Mouse (Mus musculus) forebrain, embryonic 13.5 days (tissue): ENCODE measurements around the gene Gdf15. TPM values are rescaled to one million over a fixed set of nuclear protein-coding genes. Genes with fewer than 3 reads are reported as not detected.
"Not testable (repeated sequence)": the region's sequence is repeated elsewhere in the genome, so short reads cannot be mapped to it uniquely, and the experiment has no call there.

Experiments
- ATAC-seq: fragments of 200-750 bp; cut with Nextera tagmentation; 2 replicates; pipeline ENCODE4 v1.8.0; 2017
- H3K27ac ChIP-seq: fragments of 300-500 bp; sonication (generic); 2 replicates; pipeline ENCODE4 v1.5.1; 2015; ENCODE audit warnings: inconsistent platforms, mild to moderate bottlenecking, moderate library complexity
- H3K27me3 ChIP-seq: fragments of 300-500 bp; sonication (generic); 2 replicates; pipeline ENCODE4 v1.6.1; 2015; ENCODE audit warnings: mild to moderate bottlenecking, inconsistent platforms
- H3K36me3 ChIP-seq: fragments of 300-500 bp; sonication (generic); 2 replicates; pipeline ENCODE4 v1.6.1; 2015; ENCODE audit warnings: mild to moderate bottlenecking, inconsistent platforms; ENCODE audit not compliant: poor library complexity, severe bottlenecking
- H3K4me1 ChIP-seq: fragments of 300-500 bp; sonication (generic); 2 replicates; pipeline ENCODE4 v1.6.1; 2015; ENCODE audit warnings: inconsistent platforms
- H3K4me2 ChIP-seq: fragments of 300-500 bp; sonication (generic); 2 replicates; pipeline ENCODE4 v1.6.1; 2015; ENCODE audit warnings: inconsistent platforms, mild to moderate bottlenecking, moderate library complexity
- H3K4me3 ChIP-seq: fragments of 300-500 bp; sonication (generic); 2 replicates; pipeline ENCODE4 v1.5.1; 2015; ENCODE audit warnings: mild to moderate bottlenecking, inconsistent platforms
- H3K9ac ChIP-seq: fragments of 300-500 bp; sonication (generic); 2 replicates; pipeline ENCODE4 v1.6.1; 2015; ENCODE audit warnings: mild to moderate bottlenecking, inconsistent platforms
- H3K9me3 ChIP-seq: fragments of 300-500 bp; sonication (generic); replicated peaks from 2 replicates; pipeline ENCODE4 v1.6.1; 2016; ENCODE audit warnings: inconsistent platforms
- WGBS: fragments of 180-500 bp; shearing (Covaris S2); methylation state at CpG from one replicate; pipeline ENCODE4 v1.1.7; 2015; 5-methylcytosine and 5-hydroxymethylcytosine counted together
- polyA plus RNA-seq: library from polyadenylated mRNA; unstranded; fragments of >200 nt; fragmentation: Nextera tagmentation; extraction: Ambion mirVana; gene quantifications from 2 replicates; pipeline ENCODE4 v1.2.1, GENCODE M21; 2015

Gene Gdf15
- polyA plus RNA-seq, 1 experiment from 2014 or later: 0.15 TPM

- Histone ChIP-seq H3K4me3 (no peak overlapping the region), H3K4me1 (peaks cover 25% of the 10 kb centered on the region), H3K27ac (no peak overlapping the region), H3K4me2 (no peak overlapping the region), H3K36me3 (peaks cover 68% of the 10 kb centered on the region), H3K9me3 (no peaks in the 10 kb centered on the region), H3K9ac (no peak overlapping the region), H3K27me3 (peaks cover 9% of the 10 kb centered on the region; the same call in 1 of the 2 replicates)
- no peak for ATAC-seq
- 92% methylated on average over 12 of the region's 12 CpGs for WGBS
These were observed 40.7 kb downstream of the Gdf15 start for GRCm38 (mm10) chr8:70591569-70591968.

GRCm38 (mm10) chr8:70587955-70588354 is 44.3 kb downstream of the Gdf15 start:
- not testable (repeated sequence) for H3K9me3 ChIP-seq, H3K27me3 ChIP-seq, H3K4me2 ChIP-seq, H3K4me3 ChIP-seq, H3K9ac ChIP-seq, H3K4me1 ChIP-seq, H3K27ac ChIP-seq, ATAC-seq
- peaks cover 95% of the 10 kb centered on the region for H3K36me3 ChIP-seq
- 93% methylated on average over 4 of the region's 4 CpGs for WGBS

- Histone ChIP-seq H3K9me3 (no peaks in the 10 kb centered on the region), H3K36me3 (peaks cover 98% of the 10 kb centered on the region), H3K4me2 (no peak overlapping the region), H3K27ac (no peak overlapping the region), H3K4me1 (no peaks in the 10 kb centered on the region), H3K27me3 (no peaks in the 10 kb centered on the region), H3K4me3 (no peak overlapping the region), H3K9ac (no peak overlapping the region)
- peak; percentile 63 for ATAC-seq
- 30% methylated on average over 7 of the region's 7 CpGs for WGBS
These were observed 47.0 kb downstream of the Gdf15 start for GRCm38 (mm10) chr8:70585258-70585652.

GRCm38 (mm10) chr8:70584606-70585257 is 47.5 kb downstream of the Gdf15 start:
- no peaks in the 10 kb centered on the region for H3K4me1 ChIP-seq
- H3K36me3 ChIP-seq: peaks cover 97% of the 10 kb centered on the region
- H3K27ac ChIP-seq: no peak overlapping the region
- no peak overlapping the region for H3K4me2 ChIP-seq
- WGBS: 95% methylated on average over 9 of the region's 9 CpGs
- H3K9ac ChIP-seq: no peak overlapping the region
- no peaks in the 10 kb centered on the region for H3K9me3 ChIP-seq
- no peak for ATAC-seq
- no peak overlapping the region for H3K4me3 ChIP-seq
- H3K27me3 ChIP-seq: no peaks in the 10 kb centered on the region

DNA sequence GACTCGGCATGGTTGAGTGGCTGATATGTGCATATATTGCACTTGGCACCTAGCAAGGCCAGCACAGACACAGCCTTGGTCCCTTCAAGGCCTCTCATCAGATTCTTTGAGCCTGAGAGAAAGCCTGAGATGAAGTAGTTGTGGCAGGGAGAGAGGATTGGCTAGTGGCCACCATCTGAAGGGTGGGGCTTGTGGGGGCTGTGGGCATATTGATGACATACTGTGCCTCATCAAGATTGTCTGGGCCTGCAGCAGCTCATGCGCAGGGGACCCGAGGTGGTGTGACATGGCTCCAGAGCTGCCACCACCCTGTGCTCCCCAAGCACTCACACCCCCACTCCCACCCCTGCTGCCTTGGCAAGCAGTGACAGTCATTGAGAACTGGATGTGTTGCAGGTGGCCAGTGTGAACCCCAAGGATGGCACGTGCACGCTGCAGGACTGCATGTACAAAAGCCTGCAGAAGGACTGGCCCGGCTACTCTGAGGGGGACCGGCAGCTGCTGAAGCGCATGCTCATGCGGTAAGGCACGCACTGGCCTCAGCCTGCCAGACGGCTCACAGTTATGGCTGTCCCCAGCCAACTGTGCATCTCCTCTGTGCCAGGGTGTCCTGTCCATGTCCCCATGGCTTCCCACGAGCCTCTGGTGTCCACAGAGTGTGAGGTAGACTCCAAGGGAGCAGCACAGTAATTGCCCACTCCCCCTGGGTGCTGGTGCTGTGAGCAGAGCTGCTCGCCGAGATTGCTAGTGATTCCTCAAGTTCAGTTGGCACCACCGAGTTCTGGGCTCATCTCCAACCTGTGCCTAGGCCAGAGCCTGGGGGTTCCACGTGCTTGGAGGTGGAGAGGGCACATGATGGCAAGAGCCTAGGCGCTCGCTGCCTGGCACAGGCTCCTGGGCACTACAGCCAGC is 48.5 kb downstream of the Gdf15 start:
- Histone ChIP-seq H3K4me3 (no peak overlapping the region), H3K9ac (no peak overlapping the region), H3K4me1 (no peaks in the 10 kb centered on the region), H3K4me2 (no peak overlapping the region), H3K36me3 (peaks cover 94% of the 10 kb centered on the region), H3K27ac (no peak overlapping the region), H3K27me3 (no peaks in the 10 kb centered on the region), H3K9me3 (no peaks in the 10 kb centered on the region)
- 88% methylated on average over 18 of the region's 18 CpGs for WGBS
- 0 out of 2 replicates have a peak, but pooled peaks have one; percentile 28 for ATAC-seq

Other genes starting within 250 kb of the Gdf15 start
- gene Crtc1, start 192.9 kb downstream of the Gdf15 start, polyA plus RNA-seq: 23.4 and 28.2 TPM in 2 replicates
- gene Klhl26, start 155.5 kb downstream of the Gdf15 start, polyA plus RNA-seq: 15.3 and 16.4 TPM in 2 replicates
- gene Tmem59l, start 145.1 kb downstream of the Gdf15 start, polyA plus RNA-seq: 32.5 and 38.0 TPM in 2 replicates
- gene Crlf1, start 139.3 kb downstream of the Gdf15 start, polyA plus RNA-seq: 0.86 and 0.92 TPM in 2 replicates
- gene Rex1bd, start 125.7 kb downstream of the Gdf15 start, polyA plus RNA-seq: 150 and 154 TPM in 2 replicates
- gene Uba52, start 121.7 kb downstream of the Gdf15 start, polyA plus RNA-seq: 812 and 920 TPM in 2 replicates
- 357 and 385 TPM in 2 replicates for gene Fkbp8, start 104.7 kb downstream of the Gdf15 start, polyA plus RNA-seq
- 52.5 and 53.6 TPM in 2 replicates for gene Kxd1, start 104.5 kb downstream of the Gdf15 start, polyA plus RNA-seq
- gene Ell, start 93.0 kb downstream of the Gdf15 start, polyA plus RNA-seq: 16.5 and 16.6 TPM in 2 replicates
- gene Isyna1, start 38.1 kb downstream of the Gdf15 start, polyA plus RNA-seq: 87.1 and 105 TPM in 2 replicates
- 81.9 and 101 TPM in 2 replicates for gene Ssbp4, start 23.6 kb downstream of the Gdf15 start, polyA plus RNA-seq
- 0.65 and 0.68 TPM in 2 replicates for gene Lrrc25, start 16.3 kb downstream of the Gdf15 start, polyA plus RNA-seq
- gene Pgpep1, start 27.9 kb upstream of the Gdf15 start, polyA plus RNA-seq: 64.6 and 80.8 TPM in 2 replicates
- gene Lsm4, start 40.8 kb upstream of the Gdf15 start, polyA plus RNA-seq: 238 and 239 TPM in 2 replicates
- gene Jund, start 66.5 kb upstream of the Gdf15 start, polyA plus RNA-seq: 58.6 and 68.8 TPM in 2 replicates
- gene Iqcn, start 71.0 kb upstream of the Gdf15 start, polyA plus RNA-seq: 0.05 and 0.11 TPM in 2 replicates
- not detected in 2 replicates for gene Gm3336, start 86.1 kb upstream of the Gdf15 start, polyA plus RNA-seq
- 0.10 TPM in 1 of 2 replicates, not detected in the other for gene Pde4c, start 91.3 kb upstream of the Gdf15 start, polyA plus RNA-seq
- 180 and 188 TPM in 2 replicates for gene Rab3a, start 122.2 kb upstream of the Gdf15 start, polyA plus RNA-seq
- 44.8 and 48.0 TPM in 2 replicates for gene Mpv17l2, start 128.5 kb upstream of the Gdf15 start, polyA plus RNA-seq
- 84.3 and 84.6 TPM in 2 replicates for gene Pik3r2, start 144.3 kb upstream of the Gdf15 start, polyA plus RNA-seq
- 15.8 and 16.0 TPM in 2 replicates for gene Mast3, start 172.6 kb upstream of the Gdf15 start, polyA plus RNA-seq
- 0.09 TPM in 1 of 2 replicates, not detected in the other for gene Il12rb1, start 176.0 kb upstream of the Gdf15 start, polyA plus RNA-seq
- 5.6 and 5.7 TPM in 2 replicates for gene Arrdc2, start 207.3 kb upstream of the Gdf15 start, polyA plus RNA-seq
- 11.2 and 13.5 TPM in 2 replicates for gene Kcnn1, start 230.8 kb upstream of the Gdf15 start, polyA plus RNA-seq
- 169 and 179 TPM in 2 replicates for gene Ccdc124, start 241.5 kb upstream of the Gdf15 start, polyA plus RNA-seq